Mouse (Mus musculus) retina, postnatal 7 days (tissue): ENCODE data around the gene Dync1li1.

Experiments
- DNase-seq: peaks from one replicate; pipeline ENCODE4 v3.0.0-alpha.2; 2012; ENCODE audit warnings: low read depth, low spot score

Dync1li1 gene

DNA sequence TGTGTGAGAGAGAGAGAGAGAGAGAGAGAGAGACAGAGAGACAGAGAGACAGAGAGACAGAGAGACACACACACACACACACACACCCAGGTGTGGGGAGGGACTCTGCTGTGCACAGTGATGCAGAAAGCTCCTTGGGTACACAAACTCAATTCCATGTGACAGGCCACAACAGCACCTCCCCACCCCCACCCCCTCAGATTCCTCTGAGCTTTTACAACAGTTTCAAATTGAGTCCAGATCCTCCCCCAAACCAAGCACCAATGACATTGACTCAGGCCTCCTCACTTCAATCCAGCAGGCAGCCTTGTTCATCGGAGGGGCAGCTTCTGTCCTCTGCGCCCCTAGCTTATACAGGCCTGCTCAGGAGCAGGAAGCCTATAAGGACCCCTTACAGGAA lies 78.9 kb downstream of the Dync1li1 start:
- DNase-seq, result no peak

GRCm38 (mm10) chr9:114768066-114768465 lies 79.5 kb downstream of the Dync1li1 start:
- DNase-seq, result no peak

DNA sequence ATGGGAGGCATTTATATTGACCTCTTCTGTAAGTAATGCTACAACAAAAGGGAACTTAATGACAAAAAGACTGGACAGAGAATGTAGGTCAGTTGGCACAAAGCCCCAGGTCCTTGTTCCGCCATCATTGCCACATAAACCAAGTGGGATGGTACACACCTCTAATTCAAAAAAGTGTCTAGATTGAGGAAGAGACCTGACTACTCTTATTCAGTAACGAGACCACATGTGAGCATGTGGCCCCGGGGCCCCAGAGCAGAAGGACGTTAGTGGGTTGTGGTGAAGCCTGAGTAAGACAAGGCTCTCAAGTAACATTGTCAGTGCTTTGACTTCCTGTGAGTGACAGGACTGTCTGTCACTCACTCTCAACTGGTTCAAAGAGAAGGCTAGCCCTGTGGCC lies 81.6 kb downstream of the Dync1li1 start:
- DNase-seq, result no peak

DNA sequence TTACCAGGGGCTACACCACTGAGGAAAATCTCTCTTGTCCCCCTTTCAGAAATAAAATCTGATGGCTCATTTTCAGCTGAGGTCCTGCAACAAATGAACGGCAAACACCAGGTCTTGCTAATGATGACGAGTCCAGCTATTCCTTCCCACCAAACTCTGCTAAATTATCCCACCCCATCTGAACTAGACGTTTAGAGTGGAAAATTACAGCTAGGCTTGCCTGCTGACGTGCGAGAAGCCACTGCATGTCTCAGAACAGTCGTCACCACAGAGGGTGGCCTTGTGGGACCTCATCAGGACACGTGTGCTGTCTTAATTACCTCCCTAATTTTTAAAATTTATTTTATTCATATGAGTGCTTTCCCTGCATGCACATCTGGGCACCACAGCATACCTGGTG lies 83.0 kb downstream of the Dync1li1 start:
- DNase-seq, result no peak
